Mouse (Mus musculus): ENCODE measurements around the gene Snrpd3. TPM values are rescaled to one million over a fixed set of nuclear protein-coding genes. Genes with fewer than 3 reads are reported as not detected.
A peak's percentile ranks its signal among the peaks of the same experiment; 100 is the strongest.
"Not testable (repeated sequence)": the region's sequence is repeated elsewhere in the genome, so short reads cannot be mapped to it uniquely, and the experiment has no call there.

Snrpd3 gene
- total RNA-seq (2018; cell fraction: chromatin; rRNA removed), result 10 to 100 TPM in 21 of 26 experiments, 1 to 10 TPM in 5; 3.9 to 35.1 (median 20.3) TPM
- total RNA-seq (2018; cell fraction: cytosol; rRNA removed), result 10 to 100 TPM; 35.0 to 99.6 (median 53.8) TPM
- 10 to 100 TPM in 22 of 26 experiments, 1 to 10 TPM in 4; 4.7 to 28.4 (median 15.9) TPM for total RNA-seq (2018; cell fraction: nucleus; rRNA removed)
- 45.0 to 207 TPM (median 89.0 TPM) in 3 replicates for polyA plus RNA-seq (2018)

DNA sequence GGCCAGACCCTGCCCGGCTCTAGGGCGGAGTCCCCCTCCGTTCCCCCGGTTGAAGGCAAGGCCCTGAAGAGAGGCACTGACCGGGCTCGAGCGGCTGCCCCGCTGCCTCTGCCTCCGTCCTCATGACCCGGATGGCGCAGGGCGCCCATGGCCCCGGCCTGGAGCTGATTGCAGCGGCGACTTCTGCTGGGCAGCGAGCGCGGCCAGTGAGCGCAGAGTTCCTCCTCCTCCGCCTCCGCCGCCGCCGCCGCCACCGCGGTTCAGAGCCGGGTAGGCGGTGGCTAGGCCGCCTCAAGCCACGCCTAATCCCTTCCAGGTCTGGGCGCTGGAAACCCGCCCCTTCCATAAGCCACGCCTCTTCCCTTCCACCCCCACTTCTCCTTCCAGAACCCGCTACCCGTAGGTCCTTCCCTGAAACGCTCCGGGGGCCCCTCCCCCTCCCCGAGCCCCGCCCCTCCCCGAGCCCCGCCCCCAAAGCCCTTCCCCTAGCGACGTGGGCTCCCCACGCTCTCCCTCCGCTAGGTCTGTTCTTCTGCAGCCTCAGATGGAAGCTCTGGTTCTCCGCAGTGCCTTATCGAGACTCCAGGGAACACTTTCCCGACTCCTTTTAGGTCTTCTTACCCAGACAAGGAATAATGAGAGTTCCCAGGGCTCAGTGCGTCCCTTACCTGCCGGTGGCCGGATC lies at the start of gene Snrpd3:
Snrpd3 (plus strand) TSS at position 479 of the 685 bp plus-strand sequence.
- peak within 1 kb of the TSS; percentile 100 for H3K4me3 ChIP-seq (ENCODE audit: inconsistent target)
- under 1% methylated on average over 44 of the region's 52 CpGs for WGBS (ENCODE audit: missing documents)
- peaks cover 81% of the 10 kb centered on the region for H3K79me2 ChIP-seq (ENCODE audit: inconsistent target)
- peak within 1 kb of the TSS; percentile 96 for H3K27ac ChIP-seq
- no peaks in the 10 kb centered on the region for H3K36me3 ChIP-seq (ENCODE audit: inconsistent target)

DNA sequence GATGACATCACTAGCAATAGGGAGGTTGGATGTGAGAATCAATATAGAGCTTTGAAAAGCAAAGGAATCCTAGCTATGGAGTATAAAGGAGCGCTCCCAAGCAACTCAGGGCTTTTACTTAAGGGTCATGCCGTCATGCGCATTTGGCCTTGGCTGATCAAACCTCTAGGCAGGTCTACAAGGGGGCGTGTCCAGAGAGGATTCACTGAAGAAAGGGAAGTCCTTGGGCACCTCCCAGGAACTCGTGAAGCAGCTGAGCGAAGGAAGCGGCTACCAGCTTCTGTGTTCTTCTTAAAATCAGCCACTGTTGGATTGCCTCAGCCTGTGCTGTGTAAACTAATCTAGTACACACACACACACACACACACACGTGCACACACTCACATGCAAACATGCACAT lies 43.9 kb upstream of the Snrpd3 start:
- no peak overlapping the region for H3K27ac ChIP-seq
- 10% methylated on average over 8 of the region's 8 CpGs for WGBS (ENCODE audit: missing documents)

DNA sequence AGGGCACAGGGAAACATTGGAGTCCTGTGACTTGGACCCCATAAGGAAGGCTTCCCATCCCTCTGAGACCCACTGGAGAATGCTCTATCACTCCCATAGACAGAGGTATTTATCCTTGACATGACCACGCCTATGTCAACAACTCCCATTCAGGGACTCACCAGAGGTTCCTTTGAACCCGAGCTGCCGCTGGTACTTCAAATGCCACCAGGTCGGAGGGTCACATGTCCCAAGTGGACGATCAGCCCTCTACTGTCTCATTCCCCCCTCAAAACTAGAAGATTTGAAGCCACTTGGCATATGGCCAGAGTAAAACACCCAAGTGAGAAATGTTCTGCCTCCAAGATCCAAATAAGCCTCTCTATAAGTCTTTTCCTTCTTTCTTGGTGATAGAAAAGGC lies 42.8 kb upstream of the Snrpd3 start:
- 94% methylated on average over 5 of the region's 5 CpGs for WGBS (ENCODE audit: missing documents)
- Histone ChIP-seq H3K27ac (no peak overlapping the region), H3K4me3 (ENCODE audit: inconsistent target) (no peak overlapping the region), H3K79me2 (ENCODE audit: inconsistent target) (no peaks in the 10 kb centered on the region), H3K36me3 (ENCODE audit: inconsistent target) (no peaks in the 10 kb centered on the region)

More for the DNA sequence above, 43.9 kb upstream of the Snrpd3 start:
- no peaks in the 10 kb centered on the region for H3K79me2 ChIP-seq (ENCODE audit: inconsistent target)
- no peak overlapping the region for H3K4me3 ChIP-seq (ENCODE audit: inconsistent target)
- H3K36me3 ChIP-seq (ENCODE audit: inconsistent target), result no peaks in the 10 kb centered on the region

DNA sequence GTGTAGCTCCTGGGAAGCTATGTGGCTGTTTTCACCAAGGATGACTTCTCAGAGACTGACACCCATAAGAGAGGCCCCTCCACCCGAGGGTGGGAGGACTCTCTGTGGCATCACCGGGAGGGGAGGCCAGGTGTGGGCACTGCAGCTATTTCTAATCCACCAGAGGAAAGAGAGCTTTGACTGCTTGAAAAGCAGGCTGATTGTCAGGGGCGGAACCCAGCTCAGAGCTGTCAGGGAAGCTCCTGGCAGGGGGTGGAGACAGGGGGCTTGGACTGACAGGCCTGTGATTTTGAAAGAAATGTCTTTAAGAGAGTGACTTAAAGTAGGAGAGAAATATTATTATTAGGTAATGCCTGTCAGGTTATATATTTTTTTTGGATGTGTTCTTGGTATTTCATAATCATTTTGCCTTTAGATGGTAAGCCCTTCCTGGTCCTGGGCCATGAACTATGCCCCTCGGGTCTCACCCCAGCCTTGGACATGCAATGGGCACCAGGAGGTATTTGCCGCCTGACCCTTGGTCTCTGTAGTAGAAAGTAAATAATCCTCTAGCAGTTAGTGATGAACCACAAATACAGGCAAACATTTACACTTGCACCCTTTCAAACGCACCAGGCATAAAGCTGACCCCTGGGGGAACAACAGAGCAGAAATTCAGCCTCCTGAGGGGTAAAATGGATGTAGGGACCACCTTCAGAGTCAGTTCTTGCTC lies 42.1 kb upstream of the Snrpd3 start:
- not testable (repeated sequence) for H3K79me2 ChIP-seq (ENCODE audit: inconsistent target); H3K27ac ChIP-seq; H3K4me3 ChIP-seq (ENCODE audit: inconsistent target); H3K36me3 ChIP-seq (ENCODE audit: inconsistent target)
- WGBS (ENCODE audit: missing documents), result 67% methylated on average over 2 of the region's 6 CpGs

DNA sequence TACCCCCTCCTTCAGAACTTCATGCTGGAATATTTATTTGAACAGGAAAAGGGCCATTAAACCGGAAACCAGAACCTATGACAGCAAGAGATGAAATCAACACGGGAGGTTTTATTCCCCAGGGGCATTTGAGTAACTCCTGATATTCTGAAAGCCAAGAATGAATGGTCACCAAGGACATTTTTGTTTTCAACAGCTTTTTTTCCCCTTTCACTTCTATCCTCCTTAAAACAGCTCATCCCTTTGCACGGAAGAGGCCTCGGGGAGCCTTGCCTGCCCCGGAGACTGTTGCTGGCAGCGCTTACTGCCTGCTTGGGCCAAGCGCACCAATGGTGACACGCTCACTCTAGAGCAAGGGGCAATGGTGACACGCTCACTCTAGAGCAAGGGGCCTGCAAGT lies 40.3 kb upstream of the Snrpd3 start:
- H3K79me2 ChIP-seq (ENCODE audit: inconsistent target), result no peaks in the 10 kb centered on the region
- H3K36me3 ChIP-seq (ENCODE audit: inconsistent target), result no peaks in the 10 kb centered on the region
- H3K27ac ChIP-seq, result no peak overlapping the region
- 52% methylated on average over 9 of the region's 9 CpGs for WGBS (ENCODE audit: missing documents)
- no peak overlapping the region for H3K4me3 ChIP-seq (ENCODE audit: inconsistent target)

DNA sequence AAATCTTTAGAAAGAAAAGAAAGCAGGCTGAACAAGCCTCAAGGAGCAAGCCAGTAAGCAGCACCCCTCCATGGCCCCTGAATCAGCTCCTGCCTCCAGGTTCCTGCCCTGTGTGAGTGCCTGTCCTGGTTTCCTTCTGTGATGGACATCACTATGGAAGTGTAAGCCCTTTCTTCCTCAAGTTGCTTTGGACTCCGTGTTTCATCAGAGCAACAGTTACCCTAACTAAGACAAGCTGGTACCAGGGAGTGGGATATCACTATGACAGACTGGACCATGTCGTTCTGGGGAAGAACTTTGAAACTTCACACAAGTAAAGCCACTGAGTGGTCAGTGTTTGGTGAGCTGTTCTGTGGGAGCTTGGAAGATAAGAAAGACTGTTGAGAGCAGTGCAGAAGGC lies 37.4 kb upstream of the Snrpd3 start:
- Histone ChIP-seq H3K36me3 (ENCODE audit: inconsistent target) (no peaks in the 10 kb centered on the region), H3K79me2 (ENCODE audit: inconsistent target) (no peaks in the 10 kb centered on the region), H3K4me3 (ENCODE audit: inconsistent target) (no peak overlapping the region), H3K27ac (no peak overlapping the region)
- 86% methylated on average over 2 of the region's 2 CpGs for WGBS (ENCODE audit: missing documents)

DNA sequence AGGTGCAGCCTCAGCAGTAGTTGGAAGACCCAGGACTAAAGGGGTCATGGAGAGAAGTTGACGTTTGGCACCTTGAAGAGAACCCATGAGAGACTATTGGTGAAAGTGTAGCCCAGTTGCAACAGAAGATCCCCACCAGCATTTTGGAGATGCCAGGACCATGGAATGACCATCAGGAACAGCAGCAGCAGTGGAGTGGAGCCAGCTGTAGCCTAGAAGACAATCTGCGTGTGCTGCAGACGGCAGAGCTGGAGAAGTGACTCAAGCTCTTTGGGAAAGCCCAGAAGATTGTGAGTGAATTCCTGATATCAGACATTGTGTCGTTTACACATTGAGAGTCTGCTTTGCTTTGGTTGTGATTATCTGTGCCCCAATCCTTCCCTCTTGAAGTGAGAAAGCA lies 35.6 kb upstream of the Snrpd3 start:
- Histone ChIP-seq H3K36me3 (ENCODE audit: inconsistent target) (no peaks in the 10 kb centered on the region), H3K27ac (no peak overlapping the region), H3K79me2 (ENCODE audit: inconsistent target) (no peaks in the 10 kb centered on the region), H3K4me3 (ENCODE audit: inconsistent target) (no peak overlapping the region)
- whole genome bisulfite sequencing (ENCODE audit: missing documents), result 96% methylated on average over 4 of the region's 4 CpGs

DNA sequence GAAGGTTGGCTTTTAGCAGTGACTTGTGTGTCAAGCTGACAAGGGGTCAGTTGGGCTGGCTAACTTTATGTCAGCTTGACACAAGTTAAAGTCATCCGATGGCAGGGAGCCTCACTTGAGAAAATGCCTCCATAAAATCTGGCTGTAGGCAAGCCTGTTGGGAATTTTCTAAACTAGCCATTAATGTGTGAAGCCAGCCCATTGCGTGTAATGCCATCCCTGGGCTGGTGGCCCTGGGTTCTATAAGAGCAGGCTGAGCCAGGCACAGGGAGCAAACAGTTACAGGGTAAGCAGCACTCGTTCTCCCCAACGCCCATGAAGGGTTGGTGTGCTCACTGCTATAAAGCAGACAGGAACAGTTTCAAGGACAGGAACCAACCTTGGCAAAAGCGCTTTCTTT lies 35.1 kb upstream of the Snrpd3 start:
- no peak overlapping the region for H3K4me3 ChIP-seq (ENCODE audit: inconsistent target)
- H3K36me3 ChIP-seq (ENCODE audit: inconsistent target), result no peaks in the 10 kb centered on the region
- 89% methylated on average over 5 of the region's 5 CpGs for WGBS (ENCODE audit: missing documents)
- no peak overlapping the region for H3K27ac ChIP-seq
- no peaks in the 10 kb centered on the region for H3K79me2 ChIP-seq (ENCODE audit: inconsistent target)

DNA sequence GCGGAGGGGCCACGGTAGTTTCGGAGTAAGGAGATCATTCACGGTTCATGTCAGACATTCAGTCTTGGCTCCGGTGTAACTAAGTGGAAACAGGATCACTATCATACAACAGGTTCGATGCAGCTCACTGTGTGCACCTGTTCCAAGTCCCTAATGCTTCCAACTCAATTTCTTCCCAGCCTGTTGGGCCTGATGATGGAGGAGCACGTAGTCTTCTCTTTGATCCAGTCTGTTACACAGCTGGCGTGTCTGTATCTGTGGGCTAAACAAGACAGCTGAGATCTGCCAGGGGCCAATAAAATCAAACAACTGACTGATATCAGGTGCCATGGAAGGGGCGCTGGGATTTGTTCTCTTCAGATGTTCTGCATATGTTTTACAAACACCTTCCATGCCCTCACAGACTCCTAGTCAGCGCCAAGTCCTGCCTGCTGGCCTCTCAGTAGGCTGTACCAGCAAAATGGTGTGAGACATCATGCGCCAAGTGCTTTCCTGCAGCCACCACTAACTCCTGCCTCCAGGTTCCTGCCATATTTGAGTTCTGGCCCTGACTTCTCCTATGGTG lies 34.4 kb upstream of the Snrpd3 start:
- Histone ChIP-seq H3K27ac (no peak overlapping the region), H3K36me3 (ENCODE audit: inconsistent target) (no peaks in the 10 kb centered on the region), H3K79me2 (ENCODE audit: inconsistent target) (no peaks in the 10 kb centered on the region), H3K4me3 (ENCODE audit: inconsistent target) (no peak overlapping the region)
- 92% methylated on average over 11 of the region's 11 CpGs for WGBS (ENCODE audit: missing documents)

DNA sequence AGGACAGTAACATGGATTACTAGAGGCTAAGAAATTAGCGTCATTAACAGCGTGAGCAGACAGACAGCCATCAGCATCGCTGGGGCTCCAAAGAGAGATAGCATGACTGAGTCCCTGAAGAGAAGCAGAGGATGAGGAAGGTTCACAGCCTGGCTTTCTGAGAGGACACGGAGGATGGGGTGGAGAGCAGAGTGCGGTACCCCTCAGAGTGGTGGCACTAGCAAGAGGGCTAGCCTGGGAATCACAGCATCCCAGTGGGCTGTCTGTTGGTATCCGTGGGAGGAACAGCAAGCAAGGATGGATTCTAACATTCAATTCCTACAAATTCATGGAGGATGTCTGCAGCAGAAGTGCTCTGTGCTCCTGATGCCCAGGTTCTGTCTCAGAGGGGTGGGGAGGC lies 33.3 kb upstream of the Snrpd3 start:
- Histone ChIP-seq H3K36me3 (ENCODE audit: inconsistent target) (no peaks in the 10 kb centered on the region), H3K4me3 (ENCODE audit: inconsistent target) (no peak overlapping the region), H3K27ac (no peak overlapping the region), H3K79me2 (ENCODE audit: inconsistent target) (no peaks in the 10 kb centered on the region)
- 92% methylated on average over 6 of the region's 6 CpGs for WGBS (ENCODE audit: missing documents)

DNA sequence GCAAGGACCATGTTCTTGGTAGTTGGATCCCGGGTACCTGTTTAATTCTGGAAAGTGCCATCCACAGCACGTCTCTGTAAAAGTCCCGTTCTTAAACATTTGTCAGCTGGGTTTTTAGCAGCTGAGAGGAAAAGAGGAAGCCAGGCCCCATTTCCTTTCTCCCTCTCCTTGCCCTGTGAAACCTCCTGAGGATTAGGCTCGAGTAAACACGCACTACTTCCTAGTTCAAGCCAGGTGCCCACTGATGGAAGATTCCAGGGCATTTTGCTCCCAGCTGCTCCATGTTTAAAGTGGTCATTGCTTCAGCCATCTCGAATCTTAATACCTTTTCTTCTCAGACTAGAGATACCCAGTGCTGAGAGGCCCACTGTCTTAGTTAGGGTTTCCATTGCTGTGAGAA lies 32.6 kb upstream of the Snrpd3 start:
- Histone ChIP-seq H3K79me2 (ENCODE audit: inconsistent target) (no peaks in the 10 kb centered on the region), H3K4me3 (ENCODE audit: inconsistent target) (no peak overlapping the region), H3K36me3 (ENCODE audit: inconsistent target) (no peaks in the 10 kb centered on the region), H3K27ac (no peak overlapping the region)
- WGBS (ENCODE audit: missing documents), result 7% methylated on average over 6 of the region's 6 CpGs

DNA sequence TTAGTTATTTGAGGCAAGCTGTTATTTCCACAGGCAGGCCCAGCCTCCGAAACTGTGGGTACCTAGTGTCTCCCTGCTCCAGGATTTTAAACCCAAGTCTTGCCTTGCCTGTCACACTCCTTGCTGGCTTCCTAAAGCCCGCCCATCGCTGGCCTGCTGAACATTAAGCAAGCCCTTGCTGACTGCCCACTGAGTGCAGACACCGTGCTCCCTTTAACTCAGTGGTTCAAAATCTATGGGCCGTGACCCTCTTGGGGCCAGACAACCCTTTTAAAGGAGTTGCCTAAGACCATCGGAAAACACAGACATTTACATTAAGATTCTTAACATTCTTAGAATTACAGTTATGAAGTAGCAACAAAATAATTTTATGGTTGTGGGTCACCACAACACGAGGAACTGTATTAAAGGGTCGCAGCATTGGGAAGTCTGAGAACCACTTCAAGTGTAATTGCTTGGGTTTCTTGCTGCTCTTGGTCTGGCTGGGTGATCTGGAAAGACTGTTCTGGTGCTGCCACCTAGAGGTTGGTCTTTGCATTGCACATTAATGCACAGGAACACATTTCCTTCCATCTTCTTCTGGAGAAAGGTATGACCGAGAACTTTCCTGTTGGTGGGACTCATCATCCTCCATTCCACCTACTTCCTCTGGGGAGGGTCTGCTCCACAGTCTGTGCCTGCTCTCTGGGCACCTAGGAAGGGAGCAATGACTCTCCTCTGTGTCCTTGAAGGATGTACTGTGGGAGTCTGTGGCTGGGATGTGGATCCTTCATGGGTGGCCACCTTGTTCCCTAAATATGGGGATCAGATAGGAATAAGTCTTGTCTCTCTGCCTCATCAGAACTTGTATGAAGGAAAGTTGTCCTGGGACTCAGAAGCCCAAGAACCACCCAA lies 31.0 kb upstream of the Snrpd3 start:
- Histone ChIP-seq H3K27ac (no peak overlapping the region), H3K79me2 (ENCODE audit: inconsistent target) (no peaks in the 10 kb centered on the region), H3K4me3 (ENCODE audit: inconsistent target) (no peak overlapping the region), H3K36me3 (ENCODE audit: inconsistent target) (no peaks in the 10 kb centered on the region)
- WGBS (ENCODE audit: missing documents), result 51% methylated on average over 9 of the region's 9 CpGs

DNA sequence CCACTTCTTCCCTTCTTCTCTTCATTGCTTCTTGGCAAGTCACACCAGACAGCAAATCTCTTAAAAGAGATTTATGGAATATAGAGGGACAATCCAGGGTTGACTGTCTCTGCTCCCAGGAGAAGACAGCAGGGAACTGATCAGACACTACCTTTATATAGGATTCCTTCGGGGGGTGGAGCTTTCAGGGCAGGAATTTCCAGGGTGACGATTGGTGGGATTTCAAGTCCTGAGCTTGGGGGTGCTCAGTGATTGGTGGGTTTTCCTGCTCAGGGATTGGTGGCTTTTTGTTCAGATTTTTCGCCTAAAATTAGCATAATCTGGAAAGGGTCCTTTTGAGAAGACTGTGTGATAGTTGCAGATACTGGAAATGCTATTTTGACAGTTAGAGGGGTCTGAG lies 30.2 kb upstream of the Snrpd3 start:
- Histone ChIP-seq H3K79me2 (ENCODE audit: inconsistent target) (no peaks in the 10 kb centered on the region), H3K36me3 (ENCODE audit: inconsistent target) (no peaks in the 10 kb centered on the region), H3K4me3 (ENCODE audit: inconsistent target) (no peak overlapping the region), H3K27ac (no peak overlapping the region)
- 79% methylated on average over 3 of the region's 3 CpGs for WGBS (ENCODE audit: missing documents)

DNA sequence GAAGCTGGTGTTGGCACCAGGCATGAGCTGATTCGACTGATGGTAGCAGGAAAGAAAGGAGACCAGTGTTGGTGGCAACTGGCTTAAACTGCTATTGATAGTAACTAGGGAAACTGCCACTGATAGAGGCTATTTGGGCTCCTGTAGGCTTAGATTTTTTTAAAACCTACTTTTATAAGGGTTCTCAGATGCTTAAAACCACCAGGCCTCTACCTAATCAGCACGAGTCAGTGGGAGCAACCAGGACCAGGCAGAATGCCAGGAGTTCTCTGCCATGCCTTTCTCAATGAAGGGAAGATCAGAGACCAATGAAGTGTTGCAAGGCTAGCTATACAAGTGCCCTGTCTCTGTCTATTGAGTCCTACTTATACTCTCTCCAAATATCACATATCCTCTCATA lies 27.8 kb upstream of the Snrpd3 start:
- Histone ChIP-seq H3K36me3 (ENCODE audit: inconsistent target) (no peaks in the 10 kb centered on the region), H3K4me3 (ENCODE audit: inconsistent target) (no peak overlapping the region), H3K27ac (no peak overlapping the region), H3K79me2 (ENCODE audit: inconsistent target) (no peaks in the 10 kb centered on the region)
- WGBS (ENCODE audit: missing documents), result 57% methylated on average over 2 of the region's 2 CpGs

Data from macrophage (primary cell).